Mouse (Mus musculus) brain, embryonic 14.5 days (tissue): ENCODE results near the gene Ppp2r5e. TPM values are rescaled to one million over a fixed set of nuclear protein-coding genes. Genes with fewer than 3 reads are reported as not detected.
A peak's percentile ranks its signal among the peaks of the same experiment; 100 is the strongest.
"Not testable (repeated sequence)": the region's sequence is repeated elsewhere in the genome, so short reads cannot be mapped to it uniquely, and the experiment has no call there.

ENCODE experiments used
- DNase-seq: peaks from one replicate; pipeline ENCODE4 v3.0.0-alpha.2; 2011; ENCODE audit warnings: low read depth
- CTCF ChIP-seq: fragments of 200-500 bp; IDR thresholded peaks from 2 replicates; pipeline ENCODE4 v1.5.1; 2012; ENCODE audit warnings: inconsistent platforms, mild to moderate bottlenecking, moderate library complexity, borderline replicate concordance; ENCODE audit not compliant: insufficient read depth, insufficient read length; ENCODE audit errors: extremely low read depth
- POLR2A ChIP-seq: fragments of 200-500 bp; IDR thresholded peaks from 2 replicates; pipeline ENCODE4 v1.6.1; 2012; ENCODE audit warnings: mild to moderate bottlenecking, inconsistent platforms, borderline replicate concordance; ENCODE audit not compliant: poor library complexity, insufficient read depth, insufficient read length, severe bottlenecking; ENCODE audit errors: extremely low read depth
- polyA plus RNA-seq: library from polyadenylated mRNA; depleted of rRNA; stranded (reverse); fragments of >200 nt; gene quantifications from 2 replicates; pipeline ENCODE4 v1.2.3, GENCODE M21; 2012

Ppp2r5e gene
- polyA plus RNA-seq, 1 experiment = 48.3 TPM

GRCm38 (mm10) chr12:75495636-75496035 is 100.4 kb downstream of the Ppp2r5e start:
- DNase-seq = no peak
- TF ChIP-seq CTCF (no peak), POLR2A (no peak)

- DNase-seq = no peak
These were observed 101.4 kb downstream of the Ppp2r5e start for GRCm38 (mm10) chr12:75494643-75495042.

GRCm38 (mm10) chr12:75492549-75493327 is 103.3 kb downstream of the Ppp2r5e start:
- no peak for DNase-seq
- TF ChIP-seq CTCF = no peak
- TF ChIP-seq POLR2A = no peak

More at GRCm38 (mm10) chr12:75494643-75495042, 101.4 kb downstream of the Ppp2r5e start:
- no peak for TF ChIP-seq CTCF
- no peak for TF ChIP-seq POLR2A

GRCm38 (mm10) chr12:75492148-75492547 is 103.9 kb downstream of the Ppp2r5e start:
- DNase-seq = not testable (repeated sequence)

GRCm38 (mm10) chr12:75487500-75487899 is 108.5 kb downstream of the Ppp2r5e start:
- no peak for TF ChIP-seq CTCF
- TF ChIP-seq POLR2A = no peak
- DNase-seq = no peak

GRCm38 (mm10) chr12:75486568-75487286 is 109.3 kb downstream of the Ppp2r5e start:
- no peak for DNase-seq
- TF ChIP-seq CTCF (no peak), POLR2A (no peak)

- TF ChIP-seq POLR2A (no peak), CTCF (no peak)
- no peak for DNase-seq
These were observed 113.3 kb downstream of the Ppp2r5e start for GRCm38 (mm10) chr12:75482781-75483180.

- no peak for TF ChIP-seq POLR2A
- TF ChIP-seq CTCF = no peak
These were observed 114.0 kb downstream of the Ppp2r5e start for GRCm38 (mm10) chr12:75482015-75482414.

GRCm38 (mm10) chr12:75480031-75480430 is 116.0 kb downstream of the Ppp2r5e start:
- no peak for TF ChIP-seq CTCF
- no peak for DNase-seq

More at GRCm38 (mm10) chr12:75482015-75482414, 114.0 kb downstream of the Ppp2r5e start:
- DNase-seq = no peak

GRCm38 (mm10) chr12:75479375-75479898 is 116.6 kb downstream of the Ppp2r5e start:
- TF ChIP-seq POLR2A (no peak), CTCF (no peak)

GRCm38 (mm10) chr12:75478596-75478995 is 117.4 kb downstream of the Ppp2r5e start:
- TF ChIP-seq CTCF (no peak), POLR2A (no peak)
- no peak for DNase-seq

More at GRCm38 (mm10) chr12:75479375-75479898, 116.6 kb downstream of the Ppp2r5e start:
- DNase-seq = no peak

GRCm38 (mm10) chr12:75478117-75478516 is 117.9 kb downstream of the Ppp2r5e start:
- TF ChIP-seq CTCF = no peak
- no peak for TF ChIP-seq POLR2A
- peak; percentile 43 for DNase-seq

- DNase-seq = no peak
- TF ChIP-seq CTCF (no peak), POLR2A (no peak)
These were observed 123.0 kb downstream of the Ppp2r5e start for GRCm38 (mm10) chr12:75473021-75473420.
